29 mouse cellular contexts compared by ENCODE assay signal in genomic region chr11:74491130-74491529, GRCm38 (mm10).
DNase-seq lines count a peak whose midpoint lies in the region; ATAC-seq lines count a peak whose summit lies in the region.
"Had no signal": no experiment of that assay in that cellular context is flagged by ENCODE, and none has a peak within 500 bp of the region (broad histone marks: within the 10 kb centered on the region; RNA-seq: fewer than 3 reads in every experiment).

No protein-coding gene starts in this region.

- 88% methylated on average over 4 of the region's 4 CpGs for WGBS in forebrain, embryonic 10.5 days

- no peak overlapping the region for H3K4me3 ChIP-seq in forebrain, embryonic 10.5 days
- H3K4me3 ChIP-seq: embryonic facial prominence, embryonic 12.5 days; embryonic facial prominence, embryonic 15.5 days; forebrain, embryonic 12.5 days; forebrain, embryonic 15.5 days; heart, embryonic 12.5 days; heart, embryonic 15.5 days; hindbrain, embryonic 12.5 days; hindbrain, embryonic 15.5 days; intestine, embryonic 15.5 days had no signal

- no peak overlapping the region for H3K27ac ChIP-seq in forebrain, embryonic 10.5 days
- H3K27ac ChIP-seq: embryonic facial prominence, embryonic 12.5 days; embryonic facial prominence, embryonic 15.5 days; forebrain, embryonic 12.5 days; forebrain, embryonic 15.5 days; heart, embryonic 15.5 days; hindbrain, embryonic 12.5 days; hindbrain, embryonic 15.5 days; intestine, embryonic 15.5 days had no signal

- H3K4me1 ChIP-seq in forebrain, embryonic 10.5 days: no peaks in the 10 kb centered on the region
- H3K4me1 ChIP-seq: embryonic facial prominence, embryonic 12.5 days; embryonic facial prominence, embryonic 15.5 days; forebrain, embryonic 12.5 days; forebrain, embryonic 15.5 days; hindbrain, embryonic 12.5 days had no signal

- no peaks in the 10 kb centered on the region for H3K36me3 ChIP-seq in forebrain, embryonic 10.5 days (replicated peaks)
- H3K36me3 ChIP-seq: embryonic facial prominence, embryonic 12.5 days; embryonic facial prominence, embryonic 15.5 days; forebrain, embryonic 12.5 days; forebrain, embryonic 15.5 days; heart, embryonic 12.5 days; heart, embryonic 15.5 days; hindbrain, embryonic 12.5 days; hindbrain, embryonic 15.5 days; intestine, embryonic 15.5 days had no signal

- ATAC-seq in hematopoietic stem cell, adult 5-6 weeks (replicated peaks in 1 of 2; ENCODE audit: insufficient read depth in 1 of 2, low FRiP score in 2 of 2, low TSS enrichment in 1 of 2, low read depth in 1 of 2, poor library complexity in 2 of 2, severe bottlenecking in 2 of 2): peak; percentile 24 to 67; a peak in 1 of 4 replicates
- ATAC-seq in monocyte, adult 5-6 weeks (replicated peaks; ENCODE audit: insufficient number of reproducible peaks, low FRiP score, low TSS enrichment, poor library complexity, severe bottlenecking): peak; percentile 40; the same call in 1 of the 2 replicates
- ATAC-seq: forebrain, embryonic 15.5 days; intestine, embryonic 15.5 days; Patski had no signal

- H3K27me3 ChIP-seq in forebrain, embryonic 10.5 days (ENCODE audit: poor library complexity, severe bottlenecking): no peaks in the 10 kb centered on the region
- H3K27me3 ChIP-seq: CH12.LX; embryonic facial prominence, embryonic 12.5 days; embryonic facial prominence, embryonic 15.5 days; forebrain, embryonic 12.5 days; forebrain, embryonic 15.5 days; heart, embryonic 12.5 days; heart, embryonic 15.5 days; hindbrain, embryonic 12.5 days; hindbrain, embryonic 15.5 days; intestine, embryonic 15.5 days; Patski had no signal

- DNase-seq in 416B (ENCODE audit: low read depth): peak; percentile 16
- DNase-seq in c-Kit-positive CD71-negative TER-119-negative erythroid progenitor cells, embryonic 14.5 days (ENCODE audit: low read depth): peak; percentile 10
- no peak for DNase-seq in urinary bladder, postnatal 10 days (ENCODE audit: low spot score)
- DNase-seq in frontal cortex, postnatal 14 days (ENCODE audit: low spot score in 2 of 2): no peak
- no peak for DNase-seq in forebrain, embryonic 10.5 days (ENCODE audit: extremely low spot score, low spot score)
- DNase-seq: adrenal gland, postnatal 10 days; adrenal gland, postnatal 36 days; cerebellum, adult 11-12 months; cerebellum, adult 8-10 months; cerebellum, postnatal 10 days; gastrocnemius, postnatal 10 days; gastrocnemius, postnatal 36 days; heart, postnatal 10 days; heart, postnatal 4 days; kidney, adult 11 months had no signal

- no peaks in the 10 kb centered on the region; the same call in 1 of the 2 replicates for H3K9me3 ChIP-seq in forebrain, embryonic 10.5 days
- H3K9me3 ChIP-seq: embryonic facial prominence, embryonic 12.5 days; embryonic facial prominence, embryonic 15.5 days; forebrain, embryonic 12.5 days; forebrain, embryonic 15.5 days; G1E; heart, embryonic 12.5 days; heart, embryonic 15.5 days; hindbrain, embryonic 12.5 days; hindbrain, embryonic 15.5 days; intestine, embryonic 15.5 days had no signal

Comparison
In these comparisons a context has a peak if more than half of its experiments do, and no peak if none do; other contexts are left out.
1. DNase-seq: peak in 416B (single experiment) and c-Kit-positive CD71-negative TER-119-negative erythroid progenitor cells, embryonic 14.5 days (single experiment); none in urinary bladder, postnatal 10 days (single experiment), frontal cortex, postnatal 14 days (0 of 2) and forebrain, embryonic 10.5 days (single experiment).